Mouse (Mus musculus) erythroblast, adult 5-6 weeks (primary cell): ENCODE results near the gene Gas2l2. TPM values are rescaled to one million over a fixed set of nuclear protein-coding genes. Genes with fewer than 3 reads are reported as not detected.

Experiments
- ATAC-seq: replicated peaks from 2 replicates; pipeline ENCODE4 v1.8.0; 2016; ENCODE audit warnings: moderate number of reproducible peaks, mild to moderate bottlenecking, moderate TSS enrichment, inconsistent platforms; ENCODE audit not compliant: poor library complexity, low FRiP score, severe bottlenecking
- total RNA-seq, 2 experiments: library from RNA; stranded (forward) in 1 of 2; stranded (reverse) in 1 of 2; fragments of 150-400 nt in 1 of 2; fragments of 200-764, 138-1000 nt in 1 of 2; gene quantifications; 2 replicates each; pipeline versions ENCODE4 v1.2.3 to v1.2.4; 2015 to 2017; ENCODE audit warnings: low replicate concordance in 2 of 2

Gas2l2 gene
- total RNA-seq, 2 experiments from 2014 or later = not detected

DNA sequence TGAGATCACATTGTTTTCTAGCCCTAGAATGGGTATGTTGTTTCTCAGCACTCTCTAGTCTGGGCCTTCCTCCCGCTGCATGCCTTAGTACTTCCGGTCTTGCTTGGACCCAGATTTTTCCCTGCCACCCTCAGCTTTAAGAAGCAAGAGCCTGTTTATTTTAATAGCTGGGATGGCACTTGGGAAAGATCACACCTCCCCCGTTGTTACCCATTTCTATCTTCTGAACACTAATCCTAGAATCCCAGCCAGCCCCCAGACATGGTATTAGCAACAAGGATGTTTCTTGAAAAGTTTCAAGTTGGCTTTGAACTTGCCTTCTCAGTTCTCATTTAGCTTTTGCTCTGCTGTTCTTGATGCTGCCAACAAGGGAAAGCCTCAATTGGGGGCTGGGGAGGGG is 22.9 kb downstream of the Gas2l2 start:
- ATAC-seq = no peak

- ATAC-seq = no peak
Measured at GRCm38 (mm10) chr11:83403787-83404186, 25.5 kb downstream of the Gas2l2 start.

- no peak for ATAC-seq
Measured at GRCm38 (mm10) chr11:83398724-83399123, 30.5 kb downstream of the Gas2l2 start.

GRCm38 (mm10) chr11:83397626-83398025 is 31.6 kb downstream of the Gas2l2 start:
- no peak for ATAC-seq

DNA sequence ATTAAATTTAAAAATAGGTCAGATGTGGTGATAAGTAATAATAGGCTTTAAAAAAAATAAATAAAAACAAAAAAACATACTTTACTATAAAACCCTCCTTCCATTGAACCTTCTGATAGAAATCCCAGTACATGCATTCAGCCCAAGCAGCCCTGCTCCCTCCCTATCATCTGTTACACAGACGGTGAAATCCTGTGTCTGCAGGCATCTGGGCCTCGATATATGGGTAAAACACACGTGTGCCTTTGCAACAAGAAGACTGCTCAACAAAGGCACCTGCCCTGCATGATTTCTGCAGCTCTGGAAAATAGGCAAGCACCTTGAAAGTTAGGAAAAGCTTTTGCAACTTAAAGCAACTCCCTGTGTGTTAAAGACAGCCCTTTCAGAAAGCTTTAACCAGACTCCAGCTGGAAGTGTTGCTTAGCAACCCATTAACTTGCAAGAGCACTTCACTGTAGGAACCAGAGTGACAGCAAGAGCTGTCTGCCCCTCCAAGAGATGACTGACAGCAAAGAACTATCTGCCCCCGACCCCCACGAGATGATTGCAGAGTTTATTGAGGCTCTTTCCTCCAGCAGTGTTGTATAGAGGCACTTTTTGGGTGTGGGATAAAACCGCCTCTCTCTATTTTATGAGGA is 34.3 kb downstream of the Gas2l2 start:
- no peak for ATAC-seq

GRCm38 (mm10) chr11:83393062-83393461 is 36.2 kb downstream of the Gas2l2 start:
- ATAC-seq = no peak

GRCm38 (mm10) chr11:83383532-83383887 is 45.7 kb downstream of the Gas2l2 start:
- ATAC-seq = no peak

DNA sequence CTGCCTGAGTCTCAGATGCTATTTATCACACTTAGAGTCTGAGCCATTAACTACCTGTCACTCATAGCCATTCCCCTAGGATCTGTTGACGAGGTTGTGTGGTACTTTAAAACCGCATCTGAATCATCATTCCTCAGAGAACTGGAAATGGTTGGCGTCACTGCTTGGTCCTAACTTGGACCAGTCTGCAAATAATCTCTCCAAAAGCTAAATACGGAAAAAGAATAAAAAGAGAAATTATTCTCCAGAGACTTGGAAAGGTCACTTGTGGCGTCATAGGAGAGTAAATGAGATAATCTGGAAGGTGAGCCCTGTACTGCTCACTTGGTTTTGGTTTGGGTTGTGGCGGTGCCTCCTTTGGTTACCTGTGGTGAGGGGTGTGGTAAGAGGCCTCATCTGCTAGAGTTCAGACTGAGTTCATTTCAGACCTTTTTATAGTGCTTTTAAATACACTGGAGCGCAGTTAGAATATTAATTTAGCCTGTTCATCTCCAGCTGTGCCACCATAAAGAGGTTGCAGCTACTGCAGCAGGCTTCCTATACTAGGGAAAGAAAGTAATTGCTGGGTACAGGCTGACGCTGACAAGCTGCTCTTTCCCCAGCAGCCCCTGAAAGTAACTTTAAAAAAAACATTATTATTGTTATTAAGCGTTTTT is 46.3 kb downstream of the Gas2l2 start:
- no peak for ATAC-seq

DNA sequence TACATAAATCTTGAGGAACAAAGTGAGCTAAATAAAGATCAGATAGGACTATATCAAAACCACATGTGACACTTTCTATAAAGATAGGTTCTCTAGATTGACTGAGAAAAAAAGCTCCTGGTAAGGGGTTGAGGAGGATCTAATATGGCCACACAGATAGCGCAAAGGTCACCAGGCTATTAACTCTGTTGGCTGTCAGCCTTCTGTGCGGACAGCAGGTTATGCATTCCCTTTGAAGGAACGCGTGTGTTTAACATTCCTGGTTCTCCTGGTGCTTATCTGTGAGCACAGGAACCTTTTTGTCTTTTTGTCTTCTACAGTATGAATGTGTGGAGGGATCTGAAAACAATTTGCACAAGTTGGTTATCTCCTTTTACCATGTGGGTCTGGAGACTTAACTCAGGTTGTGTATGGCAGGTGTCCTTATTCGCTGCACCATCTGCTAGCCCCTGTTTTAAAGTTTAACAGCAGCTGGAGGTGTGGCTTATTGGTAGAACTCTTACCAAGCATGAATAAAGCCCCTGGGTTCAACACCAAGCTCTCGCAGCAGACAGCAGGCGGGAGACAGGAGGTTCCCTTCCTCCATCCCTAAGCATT is 49.4 kb downstream of the Gas2l2 start:
- no peak for ATAC-seq

Other genes starting within 250 kb of the Gas2l2 start
- 8.6 and 10.0 TPM in 2 replicates for gene Slfn3, start 238.1 kb downstream of the Gas2l2 start, total RNA-seq (2015; ENCODE audit: low replicate concordance)
- 11.9 and 15.3 TPM in 2 replicates for gene Slfn3, start 238.1 kb downstream of the Gas2l2 start, total RNA-seq (2017; ENCODE audit: low replicate concordance)
- gene Slfn14, start 142.7 kb downstream of the Gas2l2 start, total RNA-seq (2015; ENCODE audit: low replicate concordance) = 616 and 623 TPM in 2 replicates
- gene Slfn14, start 142.7 kb downstream of the Gas2l2 start, total RNA-seq (2017; ENCODE audit: low replicate concordance) = 920 and 955 TPM in 2 replicates
- gene Ap2b1, start 130.4 kb downstream of the Gas2l2 start, total RNA-seq (2015; ENCODE audit: low replicate concordance) = 20.8 and 28.2 TPM in 2 replicates
- gene Ap2b1, start 130.4 kb downstream of the Gas2l2 start, total RNA-seq (2017; ENCODE audit: low replicate concordance) = 46.0 and 52.7 TPM in 2 replicates
- gene Pex12, start 126.9 kb downstream of the Gas2l2 start, total RNA-seq (2015; ENCODE audit: low replicate concordance) = 1.3 and 2.9 TPM in 2 replicates
- gene Pex12, start 126.9 kb downstream of the Gas2l2 start, total RNA-seq (2017; ENCODE audit: low replicate concordance) = 1.3 and 3.9 TPM in 2 replicates
- gene Rasl10b, start 20.3 kb downstream of the Gas2l2 start, total RNA-seq (2015; ENCODE audit: low replicate concordance) = not detected in 2 replicates
- not detected in 2 replicates for gene Rasl10b, start 20.3 kb downstream of the Gas2l2 start, total RNA-seq (2017; ENCODE audit: low replicate concordance)
- gene 1700020L24Rik, start 8.2 kb upstream of the Gas2l2 start, total RNA-seq (2015; ENCODE audit: low replicate concordance) = 3.8 and 8.2 TPM in 2 replicates
- 8.9 and 24.8 TPM in 2 replicates for gene 1700020L24Rik, start 8.2 kb upstream of the Gas2l2 start, total RNA-seq (2017; ENCODE audit: low replicate concordance)
- gene Mmp28, start 33.6 kb upstream of the Gas2l2 start, total RNA-seq (2015; ENCODE audit: low replicate concordance) = 0.63 TPM in 1 of 2 replicates, not detected in the other
- 0.42 and 1.7 TPM in 2 replicates for gene Mmp28, start 33.6 kb upstream of the Gas2l2 start, total RNA-seq (2017; ENCODE audit: low replicate concordance)
- gene Taf15, start 43.6 kb upstream of the Gas2l2 start, total RNA-seq (2015; ENCODE audit: low replicate concordance) = 20.9 and 35.2 TPM in 2 replicates
- gene Taf15, start 43.6 kb upstream of the Gas2l2 start, total RNA-seq (2017; ENCODE audit: low replicate concordance) = 24.5 and 33.2 TPM in 2 replicates
- not detected in 2 replicates for gene Heatr9, start 92.7 kb upstream of the Gas2l2 start, total RNA-seq (2015; ENCODE audit: low replicate concordance)
- gene Heatr9, start 92.7 kb upstream of the Gas2l2 start, total RNA-seq (2017; ENCODE audit: low replicate concordance) = not detected in 2 replicates
- 12.3 TPM in 1 of 2 replicates, not detected in the other for gene Ccl5, start 101.1 kb upstream of the Gas2l2 start, total RNA-seq (2015; ENCODE audit: low replicate concordance)
- 5.9 TPM in 1 of 2 replicates, not detected in the other for gene Ccl5, start 101.1 kb upstream of the Gas2l2 start, total RNA-seq (2017; ENCODE audit: low replicate concordance)
- gene Ccl9, start 149.2 kb upstream of the Gas2l2 start, total RNA-seq (2015; ENCODE audit: low replicate concordance) = 23.6 and 31.3 TPM in 2 replicates
- 22.5 and 31.5 TPM in 2 replicates for gene Ccl9, start 149.2 kb upstream of the Gas2l2 start, total RNA-seq (2017; ENCODE audit: low replicate concordance)
- 95.3 and 103 TPM in 2 replicates for gene Ccl6, start 163.6 kb upstream of the Gas2l2 start, total RNA-seq (2015; ENCODE audit: low replicate concordance)
- gene Ccl6, start 163.6 kb upstream of the Gas2l2 start, total RNA-seq (2017; ENCODE audit: low replicate concordance) = 52.1 and 61.0 TPM in 2 replicates
- not detected in 2 replicates for gene Rpl9-ps1, start 216.2 kb upstream of the Gas2l2 start, total RNA-seq (2015; ENCODE audit: low replicate concordance)
- not detected in 2 replicates for gene Rpl9-ps1, start 216.2 kb upstream of the Gas2l2 start, total RNA-seq (2017; ENCODE audit: low replicate concordance)
- 48.7 and 55.7 TPM in 2 replicates for gene Ccl3, start 219.9 kb upstream of the Gas2l2 start, total RNA-seq (2015; ENCODE audit: low replicate concordance)
- 13.4 and 27.3 TPM in 2 replicates for gene Ccl3, start 219.9 kb upstream of the Gas2l2 start, total RNA-seq (2017; ENCODE audit: low replicate concordance)
- 4.2 and 4.4 TPM in 2 replicates for gene Ccl4, start 233.1 kb upstream of the Gas2l2 start, total RNA-seq (2015; ENCODE audit: low replicate concordance)
- gene Ccl4, start 233.1 kb upstream of the Gas2l2 start, total RNA-seq (2017; ENCODE audit: low replicate concordance) = 5.0 and 9.3 TPM in 2 replicates